Mouse (Mus musculus): ENCODE data around the gene Ccdc130.

DNA sequence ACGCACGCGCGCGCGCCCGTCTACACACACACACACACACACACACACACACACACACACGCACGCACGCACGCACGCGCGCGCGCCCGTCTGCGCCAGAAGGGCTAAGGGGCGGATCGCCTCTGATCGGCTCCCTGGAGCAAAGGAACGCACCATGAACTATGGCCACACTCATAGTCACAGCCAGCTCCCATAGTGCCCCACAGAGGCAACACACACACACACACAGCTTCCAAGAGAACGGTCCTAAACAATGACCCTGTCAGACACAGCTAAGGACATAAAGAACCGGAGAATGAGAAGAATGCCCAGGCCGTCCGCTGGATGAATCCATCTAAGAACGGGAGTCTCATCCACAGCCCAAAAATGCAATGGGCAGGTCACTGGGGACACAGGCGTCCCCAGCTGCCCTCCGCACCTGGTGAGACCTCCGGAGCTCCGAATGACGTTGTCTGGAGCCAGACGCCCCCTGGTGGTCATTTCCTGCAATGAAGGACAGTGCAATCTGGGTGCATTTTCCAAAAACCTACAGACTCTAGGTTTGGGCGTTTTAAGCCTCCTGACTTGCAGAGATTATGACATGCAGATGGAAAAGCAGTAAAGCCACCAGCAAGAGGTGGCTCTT lies 59.9 kb downstream of the Ccdc130 start:
- no peak for TF ChIP-seq POLR2A (IDR thresholded peaks at IDR 0.05; ENCODE audit: borderline replicate concordance, control insufficient read depth, low read depth, low read length)
- TF ChIP-seq CTCF (IDR thresholded peaks at IDR 0.05; ENCODE audit: control insufficient read depth, insufficient read depth, low read length) = peak; percentile 86

Measured in bone marrow, adult 2 months (tissue).